Mouse (Mus musculus): ENCODE measurements at regions not wholly inside any gene's neighbourhood (a gene's known extent, or its start where the extent isn't known, plus 50 kb on each side); places are given as distances from the start of the nearest gene placed in this dataset.

DNA sequence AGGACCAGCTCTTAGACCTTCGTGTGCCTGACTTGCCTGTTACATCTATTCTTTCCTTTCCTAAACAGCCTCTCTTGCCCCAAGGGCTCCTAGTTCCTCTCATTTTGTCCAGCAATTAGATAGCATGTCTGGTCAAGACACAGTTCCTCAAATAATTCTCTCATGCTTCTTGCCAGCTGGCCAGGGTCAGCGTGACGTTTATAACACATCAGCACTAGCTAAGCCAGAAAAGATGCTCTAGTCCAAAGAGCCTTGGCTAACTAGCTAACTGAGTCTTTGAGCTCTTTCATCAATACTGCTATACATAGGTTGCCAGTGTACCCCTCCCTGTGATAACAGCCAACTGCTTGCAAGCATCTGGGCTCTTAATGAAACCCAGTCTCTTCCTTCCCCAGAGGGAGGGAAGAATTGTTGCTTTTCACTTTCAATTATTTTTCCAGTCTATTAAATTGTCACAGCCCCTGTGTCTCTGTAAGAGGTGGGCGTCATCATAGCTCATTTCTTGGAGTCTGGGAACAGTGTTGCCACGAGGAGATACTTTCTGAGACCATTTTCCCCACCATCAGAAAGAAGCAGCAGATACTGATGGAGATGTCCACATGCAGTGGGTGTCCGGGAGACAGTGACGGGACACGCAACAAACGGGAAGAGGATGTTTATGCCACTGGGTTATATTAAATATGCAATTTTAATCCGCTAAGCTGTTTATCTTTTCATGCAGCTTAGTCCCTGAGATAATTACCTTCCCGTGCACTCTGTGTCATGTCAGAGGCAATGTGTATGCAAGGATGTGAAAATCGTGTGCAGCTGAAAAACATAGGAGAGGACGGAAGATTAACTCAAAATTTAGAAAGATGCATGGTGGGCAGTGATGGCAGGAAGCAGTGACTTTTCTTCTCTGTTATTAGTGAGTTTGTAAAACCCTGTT, 250.1 kb upstream of the Nmur2 start:
- DNase-seq (ENCODE audit: extremely low spot score), result no peak

DNA sequence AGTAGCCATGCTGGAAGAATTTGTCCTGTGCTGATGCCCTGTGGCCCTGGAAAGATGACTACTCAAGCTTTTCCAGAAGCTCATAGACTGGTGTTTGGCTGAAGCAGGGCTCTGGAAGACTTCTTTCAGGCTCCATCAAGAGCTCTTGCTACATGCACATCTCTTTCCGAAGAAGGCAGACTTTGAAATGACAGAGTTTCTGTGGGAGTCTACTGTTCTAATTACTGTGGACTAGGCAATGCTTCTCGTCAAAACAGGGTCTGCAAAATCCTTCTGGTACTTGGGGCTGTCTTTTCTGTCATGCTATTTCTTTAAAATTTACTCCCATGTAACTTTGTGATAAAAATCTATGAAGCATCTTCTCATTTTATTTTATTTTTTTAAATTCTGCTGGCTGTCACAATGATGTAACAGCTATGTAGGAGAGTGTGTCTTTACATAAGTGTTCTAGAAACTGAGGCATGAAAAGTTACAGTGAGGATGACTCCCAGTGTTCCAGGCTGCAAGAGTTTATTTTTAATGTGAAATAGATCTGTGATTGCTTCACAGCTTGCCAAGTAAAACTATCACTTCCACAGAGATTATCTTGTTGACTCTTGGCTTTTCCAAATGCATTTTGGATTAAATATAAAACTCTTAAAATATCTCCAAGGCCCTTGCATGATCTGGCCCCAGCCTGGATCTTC, 244.9 kb upstream of the Nmur2 start:
- no peak for DNase-seq (ENCODE audit: extremely low spot score)

DNA sequence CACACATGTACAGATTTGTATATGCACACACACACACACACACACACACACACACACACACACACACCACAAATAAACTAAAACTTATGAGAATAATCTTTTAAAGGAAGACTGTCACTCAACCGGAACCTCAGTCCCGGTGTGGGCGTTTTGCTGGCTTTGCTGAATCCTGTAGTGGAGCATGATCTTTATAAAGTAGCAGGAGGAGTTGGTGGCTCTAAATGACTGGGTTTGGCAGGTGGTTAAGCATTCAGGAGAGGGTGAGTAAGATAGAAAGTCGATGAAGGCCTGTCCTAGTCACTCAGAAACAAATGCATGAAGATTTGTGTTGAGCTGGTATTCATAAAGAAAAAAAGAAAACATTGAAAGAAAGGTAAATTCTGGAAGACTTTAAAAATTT, 240.4 kb upstream of the Nmur2 start:
- no peak for DNase-seq (ENCODE audit: extremely low spot score)

DNA sequence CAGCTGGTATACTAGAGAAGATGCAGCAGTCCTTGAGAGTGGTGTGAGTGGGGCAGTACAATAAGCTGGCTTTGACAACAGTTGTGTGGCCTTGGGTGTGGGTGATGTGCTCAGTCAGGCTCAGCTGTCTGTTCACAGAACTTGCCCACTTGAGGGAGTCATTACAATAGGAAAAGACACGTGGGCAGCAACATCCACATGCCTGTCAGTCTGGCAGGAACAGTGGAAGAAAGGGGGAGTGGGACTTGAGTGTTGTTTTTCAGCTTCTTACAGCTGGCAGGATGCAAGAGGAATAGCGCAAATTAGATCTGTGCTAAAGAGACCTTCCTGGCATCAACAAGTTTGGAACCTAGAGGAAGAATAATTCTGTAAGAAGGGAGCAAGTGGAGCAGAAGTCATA, 239.4 kb upstream of the Nmur2 start:
- DNase-seq (ENCODE audit: extremely low spot score), result no peak

DNA sequence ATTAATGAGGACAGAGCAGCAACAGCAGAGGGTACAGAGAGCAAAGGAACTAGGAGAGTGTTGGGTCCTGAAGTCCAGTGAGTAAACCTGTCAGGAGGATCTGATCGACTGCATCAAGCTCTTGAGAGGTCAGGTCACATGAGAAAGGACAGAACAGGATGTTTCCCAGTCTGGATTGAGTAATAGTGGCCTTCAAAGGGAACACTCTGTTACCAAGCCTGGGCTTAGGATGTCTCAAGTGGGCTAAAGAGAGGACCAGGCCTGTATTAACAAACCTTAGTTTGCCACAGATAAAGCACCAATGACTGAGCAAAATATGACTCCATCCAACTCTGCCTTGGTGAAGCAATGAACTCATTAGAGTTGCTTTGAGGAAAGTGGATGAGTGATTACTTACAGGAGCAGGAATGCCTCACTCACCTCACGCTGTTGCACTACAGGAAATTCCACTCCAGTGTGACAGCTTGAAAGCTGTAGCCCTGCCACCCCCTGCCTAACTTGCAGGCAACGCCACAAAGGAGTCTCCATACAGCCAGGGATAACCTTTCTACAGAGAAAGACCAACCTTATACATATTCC, 229.2 kb upstream of the Nmur2 start:
- DNase-seq (ENCODE audit: extremely low spot score), result no peak

DNA sequence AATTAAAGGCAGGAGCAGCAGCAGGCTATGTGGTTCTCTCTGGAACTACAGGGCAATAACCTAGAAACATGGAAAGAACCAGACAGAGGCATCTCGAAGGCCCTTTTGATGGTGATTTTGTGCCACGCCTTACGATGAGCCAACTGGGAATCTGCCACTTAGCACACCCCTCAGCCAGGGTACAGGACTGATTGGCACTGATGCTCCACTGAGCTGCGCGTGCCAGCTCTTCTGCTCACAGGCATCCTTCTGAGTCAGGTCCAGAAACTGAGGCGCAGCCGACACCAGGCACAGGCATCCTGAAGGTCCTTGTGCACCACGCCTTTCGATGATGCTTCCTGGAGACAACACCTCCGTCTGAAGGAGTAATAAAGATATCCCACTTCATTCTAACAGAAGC, 221.9 kb upstream of the Nmur2 start:
- DNase-seq (ENCODE audit: extremely low spot score), result no peak

DNA sequence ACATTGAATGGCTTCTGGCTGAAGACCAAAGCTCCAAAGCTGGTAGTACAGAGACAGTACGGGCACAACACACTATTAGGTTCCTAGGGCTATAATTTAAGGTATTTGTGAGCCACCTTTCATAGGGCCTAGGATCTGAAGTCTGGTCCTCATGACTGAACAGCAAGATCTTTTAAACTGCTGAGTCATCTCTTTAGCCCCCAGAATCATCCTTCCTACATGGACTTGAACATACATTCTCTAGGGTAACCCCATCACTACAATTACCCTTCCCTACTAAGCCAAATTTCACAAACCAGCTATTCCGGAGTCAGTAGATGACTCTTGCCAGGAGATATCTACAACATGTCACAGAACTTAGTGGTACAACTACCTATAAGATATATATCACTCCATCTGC, 215.5 kb upstream of the Nmur2 start:
- no peak for DNase-seq (ENCODE audit: extremely low spot score)

DNA sequence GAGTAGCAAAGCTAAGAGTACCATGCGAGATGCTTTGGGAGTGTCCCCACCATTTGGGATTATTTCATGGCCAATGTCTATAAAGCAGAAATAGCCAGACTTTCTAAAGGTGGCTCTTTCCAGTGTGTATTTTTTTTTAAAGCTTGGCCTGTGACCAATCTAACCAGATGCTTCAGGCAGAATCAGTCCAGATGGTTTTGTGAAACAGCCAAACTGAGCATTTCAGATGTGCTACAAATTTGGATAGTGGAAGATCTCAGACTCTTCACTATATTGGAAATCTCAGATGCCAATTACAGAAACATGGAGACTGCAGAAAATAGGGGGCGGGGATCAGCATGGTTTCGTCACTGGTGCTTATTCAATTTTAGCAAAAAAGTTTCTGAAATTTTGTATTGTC, 213.6 kb upstream of the Nmur2 start:
- no peak for DNase-seq (ENCODE audit: extremely low spot score)

DNA sequence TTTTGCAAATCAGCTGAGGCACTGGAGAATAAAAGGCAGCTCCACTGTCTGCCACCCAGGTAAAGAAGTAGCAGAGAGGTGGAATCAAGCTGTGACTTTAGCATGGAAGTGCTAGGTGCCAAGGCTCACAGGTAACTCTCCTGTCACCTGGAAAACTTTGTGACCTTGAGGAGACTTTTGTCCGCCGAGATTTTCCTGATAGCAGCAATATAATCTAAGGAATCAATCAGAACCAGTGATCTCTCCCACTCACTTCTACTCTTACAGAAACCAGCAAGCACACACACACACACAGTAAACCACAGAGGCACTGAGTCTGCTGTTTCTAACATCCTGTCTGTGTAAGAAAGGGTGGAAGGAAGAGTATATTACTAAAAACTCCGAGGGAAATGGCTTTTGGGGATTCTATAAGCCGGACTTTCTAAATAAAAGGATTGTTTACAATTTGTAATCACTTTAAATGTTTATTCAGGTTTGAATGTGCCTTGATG, 206.6 kb upstream of the Nmur2 start:
- no peak for DNase-seq (ENCODE audit: extremely low spot score)

DNA sequence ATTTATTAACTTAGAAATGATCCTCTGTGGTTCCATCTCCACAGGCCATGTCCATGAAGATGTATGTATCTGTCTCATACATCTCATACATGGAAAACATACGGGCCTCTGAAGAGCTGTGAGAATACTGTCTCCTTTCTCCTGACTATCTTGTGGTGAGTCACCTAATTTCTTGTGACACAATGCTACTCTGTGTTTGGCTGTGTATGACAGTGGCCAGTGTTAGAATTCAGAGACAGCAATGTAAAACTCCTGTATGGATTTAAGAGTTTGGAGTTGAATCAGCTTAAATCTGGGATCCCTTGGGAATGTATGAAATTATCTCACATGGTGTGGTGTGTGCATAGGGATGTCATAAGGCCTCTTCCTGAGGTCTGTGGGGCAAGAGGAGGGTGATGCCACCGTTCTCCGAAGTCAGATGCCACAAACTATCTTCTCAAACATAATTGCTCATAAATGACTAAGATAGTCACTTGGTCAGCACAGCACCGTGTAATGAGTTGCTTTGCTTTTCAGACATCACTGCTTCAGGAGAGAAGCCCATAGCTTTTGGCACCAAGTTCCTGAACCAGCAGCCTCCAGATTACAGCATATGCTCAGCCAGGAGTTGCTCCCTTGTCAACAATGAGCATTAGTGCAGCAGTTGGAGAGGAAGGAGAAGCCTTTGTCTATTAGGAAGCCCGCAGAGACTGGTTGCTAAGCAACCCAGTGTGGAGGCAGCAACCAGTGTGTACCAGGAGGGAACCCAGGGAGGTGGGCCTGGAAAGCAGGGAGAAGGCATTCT, 205.9 kb upstream of the Nmur2 start:
- peak; percentile 56 for DNase-seq (ENCODE audit: extremely low spot score)

DNA sequence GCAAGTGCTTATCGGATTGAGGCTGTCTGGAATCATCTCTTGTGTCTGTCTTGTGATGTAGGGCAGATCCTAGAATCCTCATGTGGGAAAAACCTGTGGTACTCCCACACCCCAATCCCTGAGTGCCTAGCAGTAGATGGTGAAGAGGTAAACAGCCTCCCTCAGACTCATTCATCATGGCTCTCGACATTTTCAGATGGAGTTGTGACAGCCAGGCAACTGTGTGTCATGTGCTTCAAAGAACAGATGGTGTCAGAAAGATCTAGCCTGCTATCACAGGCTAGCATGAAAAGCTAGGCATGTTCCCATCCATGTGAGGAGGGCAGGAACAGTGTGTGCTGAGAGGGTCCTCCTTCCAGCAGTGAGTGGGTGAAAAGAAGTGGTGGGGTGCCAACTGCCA, 204.1 kb upstream of the Nmur2 start:
- no peak for DNase-seq (ENCODE audit: extremely low spot score)

DNA sequence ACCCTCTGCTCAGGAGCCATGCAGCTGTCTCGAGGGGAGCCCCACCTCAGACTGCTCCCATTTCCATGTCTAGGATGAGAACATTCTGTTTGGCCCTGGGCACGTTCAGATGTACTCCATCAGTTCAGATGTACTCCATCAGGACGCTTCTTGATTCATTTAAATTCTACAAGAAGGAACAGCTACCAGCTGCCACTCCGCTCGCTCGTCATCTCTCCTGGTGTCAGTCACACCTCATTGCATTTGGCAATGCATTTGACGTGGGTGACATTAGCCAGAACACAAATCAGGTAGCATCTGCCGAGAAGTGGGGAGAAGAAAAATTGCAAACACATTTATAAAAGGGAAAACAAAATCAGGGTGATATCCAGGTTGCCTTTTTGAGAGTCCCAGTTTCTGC, 202.6 kb upstream of the Nmur2 start:
- no peak for DNase-seq (ENCODE audit: extremely low spot score)

DNA sequence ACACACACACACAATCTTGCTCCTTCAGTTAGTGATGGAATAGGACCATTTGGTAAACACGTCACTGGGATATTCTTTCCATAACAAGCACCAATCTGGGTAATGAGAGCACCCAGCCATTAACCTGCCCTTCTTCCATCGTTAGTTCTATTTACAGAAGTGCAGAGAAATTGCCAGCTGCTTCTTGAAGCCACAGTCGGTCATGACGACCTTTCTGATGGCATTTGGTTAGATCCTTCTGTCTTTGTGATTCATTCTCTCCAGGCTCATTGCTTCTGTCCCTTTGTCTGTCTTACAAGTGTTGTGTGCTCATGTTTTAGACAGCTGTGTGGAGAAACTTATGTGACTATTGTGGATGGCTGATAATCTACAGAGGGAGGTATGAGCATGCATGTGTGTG, 197.9 kb upstream of the Nmur2 start:
- no peak for DNase-seq (ENCODE audit: extremely low spot score)

DNA sequence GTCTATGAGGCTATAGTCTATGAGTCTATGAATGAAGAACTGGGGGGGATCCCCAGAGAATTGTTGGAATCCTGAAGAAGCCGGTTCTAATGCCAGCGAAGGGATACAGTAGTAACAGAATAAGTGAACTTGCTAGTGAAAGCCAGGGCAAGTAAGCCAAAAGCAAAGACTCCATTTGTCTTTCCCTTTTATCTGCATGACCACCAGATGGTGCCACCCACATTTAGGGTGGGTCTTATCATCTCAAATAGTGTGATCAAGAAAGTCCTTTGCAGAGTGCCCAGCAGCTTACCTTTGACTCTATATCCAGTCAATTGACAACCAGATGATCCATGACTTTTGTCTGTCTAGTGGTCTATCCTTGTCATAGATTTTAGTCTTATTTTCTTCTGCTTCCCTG, 184.2 kb upstream of the Nmur2 start:
- DNase-seq (ENCODE audit: extremely low spot score), result no peak

DNA sequence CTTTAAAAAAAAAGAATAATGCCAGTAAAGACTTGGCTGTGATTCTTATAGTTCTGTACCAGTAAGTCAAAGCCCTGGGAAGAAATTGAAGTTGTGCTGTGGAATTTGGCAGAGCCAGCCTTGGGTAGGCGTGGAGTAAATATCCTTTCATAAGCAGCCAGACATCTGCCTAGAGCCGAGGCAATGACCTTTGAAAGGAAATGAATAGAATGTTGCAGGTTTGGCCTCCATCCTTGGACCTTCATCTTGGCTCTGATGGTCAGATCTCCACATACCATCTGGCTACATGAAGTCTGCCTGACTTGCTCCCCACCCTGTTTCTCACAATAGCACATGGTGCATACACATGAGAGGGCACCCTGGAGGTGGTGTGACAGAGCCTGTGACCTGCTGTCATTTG, 174.9 kb upstream of the Nmur2 start:
- no peak for DNase-seq (ENCODE audit: extremely low spot score)

DNA sequence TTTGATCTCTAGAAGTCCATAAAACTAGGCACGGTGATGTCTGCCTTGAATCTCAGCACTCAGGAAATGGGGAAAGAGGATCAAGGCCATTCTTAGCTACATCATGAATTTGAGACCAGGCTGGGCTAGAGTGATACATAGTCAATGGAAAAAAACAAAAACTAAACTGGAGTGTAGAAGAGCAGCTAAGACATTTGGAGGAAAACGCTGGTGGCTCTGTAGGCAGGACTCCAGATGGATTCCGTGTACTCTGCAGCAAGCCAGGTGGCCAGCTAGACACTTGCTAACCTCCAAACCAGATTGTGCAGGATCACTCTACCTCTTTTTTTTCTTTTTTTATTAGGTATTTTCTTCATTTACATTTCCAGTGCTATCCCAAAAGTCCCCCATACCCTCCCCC, 161.0 kb upstream of the Nmur2 start:
- DNase-seq (ENCODE audit: extremely low spot score), result no peak

DNA sequence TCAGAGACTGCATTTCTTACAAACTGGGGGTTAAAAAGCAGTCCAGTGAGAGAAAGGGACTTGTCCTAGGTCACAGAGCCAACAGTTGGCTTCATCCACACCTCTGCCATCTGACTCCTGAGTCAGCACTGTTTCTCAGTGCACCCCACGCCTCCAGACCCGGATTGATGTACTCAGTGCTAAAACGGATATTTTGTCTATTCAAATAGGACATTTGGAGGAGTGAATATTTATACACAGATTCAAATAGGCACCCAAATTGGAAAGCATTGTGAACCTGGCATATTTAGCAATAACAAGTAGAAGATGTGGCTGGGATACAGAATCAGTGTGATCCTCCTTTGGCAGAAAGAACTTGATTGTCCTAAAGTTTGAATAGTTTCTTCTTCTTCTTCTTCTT, 154.5 kb upstream of the Nmur2 start:
- no peak for DNase-seq (ENCODE audit: extremely low spot score)

DNA sequence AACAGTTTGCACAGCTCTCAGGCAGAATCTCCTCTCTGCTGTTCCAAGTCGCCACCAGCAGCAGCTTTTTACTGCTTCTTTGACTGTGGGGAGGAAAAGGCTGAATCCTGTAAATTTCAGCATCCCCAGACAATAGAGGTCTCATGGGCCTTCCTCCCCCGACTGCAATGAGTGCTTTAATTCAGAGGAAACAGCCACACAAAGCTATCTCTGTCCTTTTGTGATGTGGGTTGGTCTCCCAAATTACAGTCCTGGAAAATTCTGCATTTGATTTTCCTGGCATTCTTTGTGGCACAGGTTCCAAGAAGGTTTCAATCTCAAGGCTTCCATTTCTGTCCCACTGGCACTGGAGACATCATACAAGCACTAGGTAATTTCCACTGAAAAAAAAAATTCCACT, 152.6 kb upstream of the Nmur2 start:
- no peak for DNase-seq (ENCODE audit: extremely low spot score)

DNA sequence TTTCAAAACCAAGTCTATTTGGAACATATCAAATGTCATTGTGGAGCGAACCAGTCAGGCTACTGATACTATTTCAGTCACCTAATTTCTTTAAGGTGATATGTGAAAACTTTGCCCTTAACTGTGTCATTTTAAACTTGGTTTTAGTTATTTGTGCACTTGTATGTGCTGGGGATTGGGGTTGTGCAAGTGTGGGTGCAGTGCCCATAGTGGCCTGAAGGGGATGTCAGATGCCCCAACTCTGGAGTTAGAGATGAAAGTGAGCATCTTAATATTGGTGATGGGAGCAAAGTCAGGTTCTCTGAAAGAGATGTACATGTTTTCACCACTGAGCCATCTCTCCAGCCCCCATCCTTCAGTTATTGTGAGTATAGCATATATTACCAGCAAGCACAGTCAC, 133.1 kb upstream of the Nmur2 start:
- DNase-seq (ENCODE audit: extremely low spot score), result no peak

DNA sequence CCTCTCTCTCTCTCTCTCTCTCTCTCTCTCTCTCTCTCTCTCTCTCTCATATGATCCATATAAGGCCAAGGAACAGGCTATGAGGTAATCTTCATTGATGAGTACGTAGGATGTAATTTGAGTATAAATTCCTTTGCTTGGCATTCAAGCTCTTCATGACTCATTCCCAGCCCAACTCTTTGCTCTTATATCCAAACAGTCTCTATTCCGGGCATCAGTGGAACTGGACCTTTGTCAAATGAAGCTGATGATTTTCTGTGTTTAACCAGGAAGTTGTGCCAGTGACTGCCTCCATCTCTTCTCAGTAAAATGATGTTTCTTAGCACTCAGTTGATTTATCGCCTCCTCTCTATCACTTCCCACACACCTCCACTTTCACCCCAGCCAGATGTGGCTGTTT, 132.4 kb upstream of the Nmur2 start:
- no peak for DNase-seq (ENCODE audit: extremely low spot score)

DNA sequence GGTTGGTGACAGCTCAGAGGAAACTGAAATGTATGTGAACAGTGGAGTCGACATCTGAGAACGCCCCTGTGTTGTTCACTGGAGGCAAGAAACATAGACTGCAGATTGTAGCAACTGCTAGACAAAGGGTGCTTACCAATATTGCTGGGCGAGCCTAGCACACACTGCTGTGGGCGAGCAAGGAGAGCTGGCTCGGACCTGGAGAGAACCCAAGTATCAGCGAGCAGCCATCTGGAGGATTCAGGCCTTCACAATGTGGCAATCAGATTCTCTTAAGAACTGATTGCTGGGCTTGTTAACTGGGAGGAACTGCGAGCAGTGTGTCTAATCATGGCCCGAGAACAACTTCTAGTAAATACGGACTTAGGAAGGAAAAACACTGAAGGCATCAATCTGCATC, 128.8 kb upstream of the Nmur2 start:
- no peak for DNase-seq (ENCODE audit: extremely low spot score)

DNA sequence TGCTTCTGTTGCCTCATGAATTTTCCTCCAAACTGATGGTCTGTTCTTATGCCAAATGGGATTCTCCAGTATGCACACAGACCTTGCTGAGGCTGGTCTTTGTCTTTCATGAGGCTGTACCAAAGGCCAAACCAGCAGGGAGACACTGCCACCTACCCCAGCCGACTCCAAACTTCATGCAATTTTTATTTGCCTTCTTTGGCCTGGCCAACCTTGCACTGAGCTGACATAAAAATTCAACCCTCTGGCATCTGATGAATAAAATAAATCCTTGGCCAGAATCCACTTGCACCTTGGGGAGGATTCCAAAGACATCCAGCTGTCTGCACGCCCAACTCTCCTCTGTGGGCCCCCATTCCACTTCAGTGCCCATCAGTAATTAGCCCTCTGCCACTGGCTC, 126.0 kb upstream of the Nmur2 start:
- no peak for DNase-seq (ENCODE audit: extremely low spot score)
